Mouse (Mus musculus): Measurements from ENCODE around the gene Msl1. TPM values are rescaled to one million over a fixed set of nuclear protein-coding genes. Genes with fewer than 3 reads are reported as not detected.

Gene Msl1
- total and polyA plus RNA-seq, 3 experiments = 25.9 to 58.1 (median 27.3) TPM

DNA sequence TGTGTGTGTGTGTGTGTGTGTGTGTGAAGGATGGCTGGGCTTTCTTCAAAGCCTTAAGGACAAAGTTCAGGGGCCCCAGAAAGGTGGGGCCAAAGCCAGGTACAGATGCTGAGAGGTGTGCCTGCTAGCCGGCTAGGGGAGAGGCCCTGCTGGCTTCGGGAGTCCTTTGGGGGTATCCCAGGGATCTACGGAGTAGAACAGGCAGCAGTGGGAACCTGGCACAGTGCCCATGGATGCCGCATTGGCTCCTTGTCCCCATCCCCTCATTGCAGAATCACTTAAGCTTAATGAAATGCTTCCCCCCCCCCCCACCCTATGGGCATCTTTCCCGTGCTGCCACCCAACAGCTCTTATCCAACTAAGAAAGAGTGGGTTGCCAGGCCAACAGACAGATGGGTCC, 45.6 kb upstream of the Msl1 start:
- DNase-seq (ENCODE audit: extremely low read depth) = no peak
- Histone ChIP-seq H3K36me3 (replicated peaks in 1 of 2; ENCODE audit: control insufficient read depth in 1 of 2, insufficient read depth in 1 of 2, low read length in 1 of 2) (no peaks in the 10 kb centered on the region), H3K27ac (ENCODE audit: insufficient read depth, low read depth) (no peak overlapping the region), H3K4me3 (replicated peaks in 1 of 3; ENCODE audit: low read depth in 2 of 3, low read length in 2 of 3, poor library complexity in 1 of 3) (no peak overlapping the region), H3K4me1 (ENCODE audit: control insufficient read depth in 1 of 2, insufficient read depth in 2 of 2) (peaks cover 47 to 69% of the 10 kb centered on the region in 2 experiments), H3K4me2 (ENCODE audit: insufficient read depth, low read depth, poor library complexity, severe bottlenecking) (no peak overlapping the region), H3K27me3 (replicated peaks) (peaks cover 22% of the 10 kb centered on the region), H3K79me2 (replicated peaks; ENCODE audit: control insufficient read depth, extremely low read depth, insufficient read depth, poor library complexity, severe bottlenecking) (no peaks in the 10 kb centered on the region), H3K9ac (ENCODE audit: insufficient read depth, low read depth) (no peak overlapping the region), H3K9me3 (replicated peaks; ENCODE audit: low read length) (no peaks in the 10 kb centered on the region)
- dilution Hi-C loops (cut with MboI; ENCODE audit: extremely low pct_ligation_motif_present, extremely low pct_unique_long_range_greater_than_20kb, low sequenced_read_pairs) (no loop called here), in situ Hi-C loops (cut with MboI; ENCODE audit: low pct_ligation_motif_present, low pct_unique_long_range_greater_than_20kb, low sequenced_read_pairs) (loop anchor here (5.0 kb wide), 1 partner anchor 33 kb away; no protein-coding TSS in a partner anchor)
- TF ChIP-seq ZC3H11A (IDR thresholded peaks at IDR 0.05; ENCODE audit: low read depth, low read length) = no peak
- no peak for TF ChIP-seq GABPA (IDR thresholded peaks at IDR 0.05; ENCODE audit: insufficient replicate concordance, low read depth, low read length)
- no peak for TF ChIP-seq SMC3 (IDR thresholded peaks at IDR 0.05; ENCODE audit: low read depth, low read length)
- no peak for TF ChIP-seq MEF2A (IDR thresholded peaks at IDR 0.05; ENCODE audit: borderline replicate concordance, low read depth, low read length)
- no peak for TF ChIP-seq JUND (conservative IDR thresholded peaks at IDR 0.05; ENCODE audit: low read depth, low read length)
- no peak for TF ChIP-seq CHD2 (IDR thresholded peaks at IDR 0.05; ENCODE audit: low read length)
- no peak for TF ChIP-seq TCF12 (IDR thresholded peaks at IDR 0.05; ENCODE audit: low read depth, low read length)
- no peak for TF ChIP-seq MAX (IDR thresholded peaks at IDR 0.05; ENCODE audit: low read length)
- no peak for TF ChIP-seq ZMIZ1 (IDR thresholded peaks at IDR 0.05; ENCODE audit: low read depth, low read length)
- TF ChIP-seq SIN3A (IDR thresholded peaks at IDR 0.05; ENCODE audit: low read length) = no peak
- no peak for TF ChIP-seq MAZ (IDR thresholded peaks at IDR 0.05; ENCODE audit: low read depth, low read length)
- no peak for TF ChIP-seq USF1 (IDR thresholded peaks at IDR 0.05; ENCODE audit: low read depth, low read length)
- no peak for TF ChIP-seq JUN (IDR thresholded peaks at IDR 0.05; ENCODE audit: insufficient read depth, low read depth, low read length)
- TF ChIP-seq E2F4 (IDR thresholded peaks at IDR 0.05; ENCODE audit: insufficient replicate concordance, low read depth, low read length) = no peak
- TF ChIP-seq POLR2A (IDR thresholded peaks at IDR 0.05; ENCODE audit: low read depth, low read length) = no peak
- no peak for TF ChIP-seq NELFE (IDR thresholded peaks at IDR 0.05; ENCODE audit: low read depth, low read length)
- no peak for TF ChIP-seq HCFC1 (IDR thresholded peaks at IDR 0.05; ENCODE audit: low read depth, low read length)
- TF ChIP-seq NRF1 (IDR thresholded peaks at IDR 0.05; ENCODE audit: low read depth, low read length) = no peak

DNA sequence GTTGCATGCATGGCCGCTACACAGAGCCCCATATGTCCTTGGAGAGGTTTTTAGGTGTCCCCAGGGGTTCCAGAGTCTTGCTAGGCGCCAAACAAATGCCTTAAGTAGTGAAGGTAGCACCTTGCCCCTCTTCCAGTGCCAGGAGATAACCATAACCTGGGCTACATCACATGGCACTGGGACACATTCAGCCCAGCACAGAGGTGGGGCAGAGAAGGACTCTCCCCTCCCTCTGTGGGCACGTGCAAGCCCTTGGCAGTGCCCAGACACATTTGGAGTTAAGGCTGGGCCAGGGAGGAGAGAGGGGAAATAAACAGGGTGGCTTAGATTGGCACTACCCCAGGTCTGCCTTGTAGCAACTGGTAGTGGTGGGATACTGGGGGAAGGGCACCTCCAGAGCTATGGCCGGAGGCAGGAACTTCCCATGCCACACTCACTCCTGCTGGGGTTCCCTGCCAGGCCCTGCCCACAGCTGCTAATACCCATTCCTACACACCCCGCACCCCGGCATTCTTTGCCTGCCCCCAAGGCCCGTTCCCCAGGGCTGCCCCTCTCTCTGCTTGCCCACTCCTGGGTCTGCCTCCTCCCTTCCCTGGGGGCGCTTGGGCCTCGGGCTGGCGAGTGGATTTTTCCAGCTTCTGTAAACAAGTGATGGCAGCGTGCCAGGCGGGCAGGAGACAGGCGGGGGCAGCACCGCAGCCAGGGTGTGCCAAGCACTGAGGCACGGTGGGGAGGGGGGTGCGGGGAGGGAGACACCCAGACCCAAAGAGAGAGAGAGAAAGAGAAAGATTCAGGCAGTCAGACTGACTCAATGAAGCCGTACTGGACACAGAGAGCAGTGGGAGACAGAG, 44.7 kb upstream of the Msl1 start:
- H3K27ac ChIP-seq (ENCODE audit: insufficient read depth, low read depth) = no peak overlapping the region
- no peak overlapping the region for H3K9ac ChIP-seq (ENCODE audit: insufficient read depth, low read depth)
- H3K27me3 ChIP-seq (replicated peaks) = peaks cover 18% of the 10 kb centered on the region
- dilution Hi-C loops (cut with MboI; ENCODE audit: extremely low pct_ligation_motif_present, extremely low pct_unique_long_range_greater_than_20kb, low sequenced_read_pairs) = no loop called here
- in situ Hi-C loops (cut with MboI; ENCODE audit: low pct_ligation_motif_present, low pct_unique_long_range_greater_than_20kb, low sequenced_read_pairs) = no loop called here
- DNase-seq (ENCODE audit: extremely low read depth) = no peak
- peaks cover 49 to 74% of the 10 kb centered on the region in 2 experiments for H3K4me1 ChIP-seq (ENCODE audit: control insufficient read depth in 1 of 2, insufficient read depth in 2 of 2)
- H3K4me2 ChIP-seq (ENCODE audit: insufficient read depth, low read depth, poor library complexity, severe bottlenecking) = no peak overlapping the region
- H3K36me3 ChIP-seq (replicated peaks in 1 of 2; ENCODE audit: control insufficient read depth in 1 of 2, insufficient read depth in 1 of 2, low read length in 1 of 2) = no peaks in the 10 kb centered on the region
- H3K4me3 ChIP-seq (replicated peaks in 1 of 3; ENCODE audit: low read depth in 2 of 3, low read length in 2 of 3, poor library complexity in 1 of 3) = no peak overlapping the region
- no peaks in the 10 kb centered on the region for H3K79me2 ChIP-seq (replicated peaks; ENCODE audit: control insufficient read depth, extremely low read depth, insufficient read depth, poor library complexity, severe bottlenecking)
- H3K9me3 ChIP-seq (replicated peaks; ENCODE audit: low read length) = no peaks in the 10 kb centered on the region
- TF ChIP-seq JUND (conservative IDR thresholded peaks at IDR 0.05; ENCODE audit: low read depth, low read length) (no peak), USF1 (IDR thresholded peaks at IDR 0.05; ENCODE audit: low read depth, low read length) (no peak), ZC3H11A (IDR thresholded peaks at IDR 0.05; ENCODE audit: low read depth, low read length) (no peak), PAX5 (IDR thresholded peaks at IDR 0.05; ENCODE audit: low read length) (no peak)

Measured in CH12.LX (cell line).